ENCODE assay signal across 12 mouse cellular contexts in the genomic region with DNA sequence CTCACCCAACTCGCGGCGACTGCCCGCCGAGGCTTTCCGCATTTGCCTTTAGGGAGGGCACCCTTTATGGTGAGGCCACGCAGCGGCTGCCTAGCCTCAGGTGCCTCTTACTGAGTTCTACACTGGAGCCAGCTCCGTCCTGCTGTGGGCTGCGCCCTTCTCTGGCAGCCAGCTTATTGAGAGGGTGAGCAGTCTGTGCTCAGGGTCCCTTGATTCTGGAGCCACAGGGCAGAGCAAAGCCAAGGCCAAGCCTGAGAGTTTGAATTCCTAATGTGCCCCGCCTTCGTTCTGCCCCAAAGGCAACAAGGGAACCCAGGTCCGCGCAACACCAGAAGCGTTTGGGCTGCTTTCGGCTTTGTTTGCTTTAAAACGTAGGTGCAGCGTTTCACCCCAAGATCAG. TPM values are rescaled to one million over a fixed set of nuclear protein-coding genes. Genes with fewer than 3 reads are reported as not detected.
DNase-seq lines count a peak whose midpoint lies in the region; ATAC-seq and TF ChIP-seq lines count a peak whose summit lies in the region.
"Had no signal": no experiment of that assay in that cellular context is flagged by ENCODE, and none has a peak within 500 bp of the region (broad histone marks: within the 10 kb centered on the region; RNA-seq: fewer than 3 reads in every experiment).

No protein-coding gene starts in this region.

- H3K4me3 ChIP-seq in intestine, embryonic 14.5 days (ENCODE audit: low read depth, low read length): no peak overlapping the region
- H3K4me3 ChIP-seq in intestine, embryonic 15.5 days (replicated peaks): no peak overlapping the region
- H3K4me3 ChIP-seq in hindbrain, embryonic 12.5 days: peak overlapping the region; percentile 14
- H3K4me3 ChIP-seq in midbrain, postnatal 0 days (ENCODE audit: low read depth, low read length): no peak overlapping the region
- H3K4me3 ChIP-seq in thymus, adult 2 months (ENCODE audit: control insufficient read depth, insufficient read depth, low read length): no peak overlapping the region
- H3K4me3 ChIP-seq: limb, embryonic 15.5 days had no signal

- no peaks in the 10 kb centered on the region for H3K9me3 ChIP-seq in intestine, embryonic 14.5 days (ENCODE audit: control insufficient read depth, low read length)
- H3K9me3 ChIP-seq in intestine, embryonic 15.5 days: no peaks in the 10 kb centered on the region
- H3K9me3 ChIP-seq in hindbrain, embryonic 12.5 days (replicated peaks): no peaks in the 10 kb centered on the region; the same call in 1 of the 2 replicates
- H3K9me3 ChIP-seq in midbrain, postnatal 0 days (ENCODE audit: low read length): no peaks in the 10 kb centered on the region
- H3K9me3 ChIP-seq: limb, embryonic 15.5 days had no signal

- no peaks in the 10 kb centered on the region for H3K36me3 ChIP-seq in intestine, embryonic 14.5 days (ENCODE audit: control insufficient read depth, insufficient read depth, low read length)
- no peaks in the 10 kb centered on the region for H3K36me3 ChIP-seq in intestine, embryonic 15.5 days
- H3K36me3 ChIP-seq in hindbrain, embryonic 12.5 days: no peaks in the 10 kb centered on the region
- H3K36me3 ChIP-seq in midbrain, postnatal 0 days (ENCODE audit: insufficient read depth, low read length): no peaks in the 10 kb centered on the region
- no peaks in the 10 kb centered on the region for H3K36me3 ChIP-seq in thymus, adult 2 months (ENCODE audit: control insufficient read depth, insufficient read depth, low read length)
- H3K36me3 ChIP-seq: G1E; limb, embryonic 15.5 days had no signal

- H3K4me1 ChIP-seq in intestine, embryonic 14.5 days (replicated peaks; ENCODE audit: control insufficient read depth, insufficient read depth, low read length): no peaks in the 10 kb centered on the region
- 0 out of 2 replicates have a peak, but pooled peaks cover 3% of the 10 kb centered on the region for H3K4me1 ChIP-seq in intestine, embryonic 15.5 days (replicated peaks)
- peaks cover 23% of the 10 kb centered on the region for H3K4me1 ChIP-seq in hindbrain, embryonic 12.5 days
- H3K4me1 ChIP-seq in midbrain, postnatal 0 days (ENCODE audit: insufficient read depth, low read length): no peaks in the 10 kb centered on the region
- no peaks in the 10 kb centered on the region for H3K4me1 ChIP-seq in thymus, adult 2 months (replicated peaks; ENCODE audit: control insufficient read depth, insufficient read depth, low read length)

- TF ChIP-seq CTCF in brain, embryonic 14.5 days (IDR thresholded peaks at IDR 0.05; ENCODE audit: borderline replicate concordance, extremely low read depth, insufficient read depth, insufficient read length): no peak
- TF ChIP-seq CTCF in midbrain, postnatal 0 days (IDR thresholded peaks at IDR 0.05): no peak
- no peak for TF ChIP-seq CTCF in thymus, adult 2 months (IDR thresholded peaks at IDR 0.05; ENCODE audit: borderline replicate concordance, control insufficient read depth, extremely low read depth, insufficient read depth, low read length, poor library complexity)

- ATAC-seq in intestine, embryonic 14.5 days (replicated peaks; ENCODE audit: low FRiP score, low TSS enrichment, low read depth): no peak
- ATAC-seq in intestine, embryonic 15.5 days: no peak
- 0 out of 2 replicates have a peak, but pooled peaks have one; percentile 41 for ATAC-seq in hindbrain, embryonic 12.5 days (ENCODE audit: low FRiP score)
- ATAC-seq in midbrain, postnatal 0 days (ENCODE audit: low FRiP score): no peak

- WGBS in intestine, embryonic 14.5 days: 2% methylated on average over 18 of the region's 18 CpGs
- 3% methylated on average over 18 of the region's 18 CpGs for WGBS in intestine, embryonic 15.5 days
- 2% methylated on average over 18 of the region's 18 CpGs for WGBS in hindbrain, embryonic 12.5 days
- WGBS in midbrain, postnatal 0 days: 5% methylated on average over 18 of the region's 18 CpGs
- WGBS in thymus, adult 2 months: 5% methylated on average over 18 of the region's 18 CpGs

- no peak overlapping the region for H3K9ac ChIP-seq in intestine, embryonic 14.5 days (ENCODE audit: low read length)
- no peak overlapping the region for H3K9ac ChIP-seq in intestine, embryonic 15.5 days
- no peak overlapping the region for H3K9ac ChIP-seq in hindbrain, embryonic 12.5 days
- H3K9ac ChIP-seq in midbrain, postnatal 0 days (replicated peaks; ENCODE audit: low read length, poor library complexity, severe bottlenecking): no peak overlapping the region
- H3K9ac ChIP-seq: limb, embryonic 15.5 days had no signal

- H3K27me3 ChIP-seq in intestine, embryonic 14.5 days (replicated peaks; ENCODE audit: control insufficient read depth, insufficient read depth, low read length): peaks cover 84% of the 10 kb centered on the region
- peaks cover 76% of the 10 kb centered on the region for H3K27me3 ChIP-seq in intestine, embryonic 15.5 days (replicated peaks)
- H3K27me3 ChIP-seq in hindbrain, embryonic 12.5 days: peaks cover 83% of the 10 kb centered on the region
- H3K27me3 ChIP-seq in midbrain, postnatal 0 days (ENCODE audit: insufficient read depth, low read length): peaks cover 70% of the 10 kb centered on the region
- H3K27me3 ChIP-seq in thymus, adult 2 months (ENCODE audit: control insufficient read depth, insufficient read depth, low read length): no peaks in the 10 kb centered on the region; the same call in 1 of the 2 replicates

- H3K27ac ChIP-seq in intestine, embryonic 14.5 days (ENCODE audit: low read depth): no peak overlapping the region
- H3K27ac ChIP-seq in intestine, embryonic 15.5 days: no peak overlapping the region
- H3K27ac ChIP-seq in hindbrain, embryonic 12.5 days: no peak overlapping the region
- no peak overlapping the region for H3K27ac ChIP-seq in midbrain, postnatal 0 days (ENCODE audit: low read depth, low read length)
- no peak overlapping the region for H3K27ac ChIP-seq in thymus, adult 2 months (ENCODE audit: control insufficient read depth, insufficient read depth, low read length)
- H3K27ac ChIP-seq: limb, embryonic 15.5 days had no signal

- TF ChIP-seq POLR2A in brain, embryonic 14.5 days (IDR thresholded peaks at IDR 0.05; ENCODE audit: borderline replicate concordance, extremely low read depth, insufficient read depth, insufficient read length, poor library complexity, severe bottlenecking): no peak
- TF ChIP-seq POLR2A in thymus, adult 2 months (IDR thresholded peaks at IDR 0.05; ENCODE audit: control insufficient read depth, extremely low read depth, insufficient read depth, low read length, poor library complexity): no peak

- peak; percentile 67 for DNase-seq in intestine, embryonic 14.5 days (ENCODE audit: low spot score)
- peak; percentile 54 for DNase-seq in brain, embryonic 14.5 days (ENCODE audit: low read depth)
- no peak for DNase-seq in midbrain, postnatal 0 days (ENCODE audit: low spot score)
- no peak for DNase-seq in spleen, postnatal 10 days (ENCODE audit: low spot score in 2 of 2)
- DNase-seq in thymus, adult 2 months: no peak
- DNase-seq in MN1 (ENCODE audit: low spot score): no peak
- DNase-seq: cerebellum, adult 11 months; gastrocnemius, postnatal 14 days had no signal

- H3K4me2 ChIP-seq in intestine, embryonic 14.5 days (ENCODE audit: low read length): no peak overlapping the region
- no peak overlapping the region for H3K4me2 ChIP-seq in intestine, embryonic 15.5 days (replicated peaks)
- peak overlapping the region; percentile 44 for H3K4me2 ChIP-seq in hindbrain, embryonic 12.5 days (replicated peaks)
- peak overlapping the region; percentile 18; the same call in 1 of the 2 replicates for H3K4me2 ChIP-seq in midbrain, postnatal 0 days (ENCODE audit: low read depth, low read length, poor library complexity, severe bottlenecking)
- H3K4me2 ChIP-seq: limb, embryonic 15.5 days had no signal

RNA-seq across cellular contexts. Expression of a gene that starts 41.2 kb away (rescaled TPM):
- 53.7 and 56.9 TPM in 2 replicates for polyA plus RNA-seq in intestine, embryonic 14.5 days (2014; fragmentation: Nextera tagmentation; extraction: Ambion mirVana)
- 39.4 and 46.3 TPM in 2 replicates for polyA plus RNA-seq in intestine, embryonic 15.5 days (2015; fragmentation: Nextera tagmentation; extraction: Ambion mirVana)
- polyA plus RNA-seq in brain, embryonic 14.5 days (2012; rRNA removed): 244 and 291 TPM in 2 replicates
- polyA plus RNA-seq in hindbrain, embryonic 12.5 days (2016; fragmentation: Nextera tagmentation; extraction: Ambion mirVana): 133 and 146 TPM in 2 replicates
- 38.9 and 43.2 TPM in 2 replicates for total RNA-seq in midbrain, postnatal 0 days (2014; rRNA removed)
- polyA plus RNA-seq in midbrain, postnatal 0 days (2015; fragmentation: Nextera tagmentation; extraction: Ambion mirVana): 65.4 and 81.6 TPM in 2 replicates
- 12.8 and 14.7 TPM in 2 replicates for polyA plus RNA-seq in thymus, adult 2 months (2012; rRNA removed)
- polyA plus RNA-seq: G1E had no signal

Comparison
In these comparisons a context has a peak if more than half of its experiments do, and no peak if none do; other contexts are left out.
1. DNase-seq: peak in intestine, embryonic 14.5 days (single experiment) and brain, embryonic 14.5 days (single experiment); none in midbrain, postnatal 0 days (single experiment), spleen, postnatal 10 days (0 of 2), thymus, adult 2 months (single experiment) and MN1 (single experiment).
2. H3K4me2 ChIP-seq: peak in hindbrain, embryonic 12.5 days (single experiment) and midbrain, postnatal 0 days (single experiment); none in intestine, embryonic 14.5 days (single experiment) and intestine, embryonic 15.5 days (single experiment).